Mouse (Mus musculus) olfactory bulb, adult 2 months (tissue): ENCODE data around the gene Rnase12. TPM values are rescaled to one million over a fixed set of nuclear protein-coding genes. Genes with fewer than 3 reads are reported as not detected.

ENCODE experiments used
- H3K27ac ChIP-seq: fragments of 200-500 bp; 2 replicates; pipeline ENCODE4 v1.5.1; 2012; ENCODE audit warnings: low read depth, low read length; ENCODE audit not compliant: insufficient read depth
- H3K4me1 ChIP-seq: fragments of 200-500 bp; 2 replicates; pipeline ENCODE4 v1.6.1; 2012; ENCODE audit warnings: low read length; ENCODE audit not compliant: control insufficient read depth, insufficient read depth
- H3K4me3 ChIP-seq: fragments of 200-500 bp; 2 replicates; pipeline ENCODE4 v1.5.1; 2012; ENCODE audit warnings: mild to moderate bottlenecking, low read depth, low read length, moderate library complexity; ENCODE audit not compliant: insufficient read depth
- CTCF ChIP-seq: fragments of 200-500 bp; IDR thresholded peaks from 2 replicates; pipeline ENCODE4 v1.5.1; 2012; ENCODE audit warnings: low read depth, mild to moderate bottlenecking, low read length, moderate library complexity; ENCODE audit not compliant: insufficient read depth
- POLR2A ChIP-seq: fragments of 200-500 bp; IDR thresholded peaks from 2 replicates; pipeline ENCODE4 v1.6.1; 2012; ENCODE audit warnings: mild to moderate bottlenecking, low read depth, low read length, moderate library complexity; ENCODE audit not compliant: insufficient read depth
- WGBS: fragments of 180-500 bp; shearing (Covaris S2); methylation state at CpG from one replicate; pipeline ENCODE4 v1.1.7; 2018; 5-methylcytosine and 5-hydroxymethylcytosine counted together
- polyA plus RNA-seq: library from polyadenylated mRNA; stranded (reverse); fragments of >200 nt; gene quantifications from 2 replicates; pipeline ENCODE4 v1.2.4, GENCODE M21; 2012; ENCODE audit warnings: low replicate concordance; ENCODE audit not compliant: missing spikeins, insufficient read depth, insufficient read length

Rnase12 gene
- polyA plus RNA-seq, 1 experiment: not detected

DNA sequence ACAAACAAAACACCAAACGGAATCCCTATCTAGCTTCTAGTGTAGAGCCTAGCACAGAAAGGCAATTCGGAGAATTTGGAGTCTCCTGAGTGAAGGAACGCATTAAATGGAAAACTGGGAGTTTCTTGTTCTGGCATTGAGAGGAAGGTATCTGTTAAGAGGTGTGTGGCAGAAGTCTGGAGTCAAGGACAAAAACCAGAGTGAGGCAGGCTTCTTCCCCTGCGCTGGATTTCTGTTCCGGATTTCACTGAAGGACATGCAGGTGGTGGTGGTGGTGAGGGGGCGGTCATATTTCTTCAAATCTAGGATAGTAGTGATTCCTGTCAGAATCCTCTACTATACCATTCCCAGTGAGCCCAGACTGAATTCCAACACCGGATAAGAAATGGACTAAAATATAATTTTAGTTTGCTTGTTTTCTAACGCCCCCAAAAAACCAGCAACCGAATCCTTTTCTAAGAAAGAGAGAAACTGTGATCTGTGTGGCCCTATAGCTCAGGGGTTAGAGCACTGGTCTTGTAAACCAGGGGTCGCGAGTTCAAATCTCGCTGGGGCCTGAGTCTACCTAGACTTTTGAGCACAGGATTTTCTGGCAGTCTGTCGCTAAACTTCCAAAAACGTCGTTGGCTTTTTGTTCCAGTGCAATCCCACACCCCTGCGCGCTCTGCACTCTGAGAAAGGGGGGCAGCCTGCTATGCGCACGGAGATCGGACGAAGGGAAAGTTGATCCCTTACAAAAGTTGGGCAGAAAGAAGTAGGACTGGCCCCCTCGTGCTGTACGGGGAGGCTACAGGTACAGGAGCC is 30.9 kb upstream of the Rnase12 start:
- Histone ChIP-seq H3K4me3 (peak overlapping the region; percentile 95), H3K4me1 (peaks cover 6% of the 10 kb centered on the region), H3K27ac (peak overlapping the region; percentile 51; the same call in 1 of the 2 replicates)
- no peak for TF ChIP-seq POLR2A
- TF ChIP-seq CTCF: no peak
- 2% methylated on average over 23 of the region's 23 CpGs for WGBS

DNA sequence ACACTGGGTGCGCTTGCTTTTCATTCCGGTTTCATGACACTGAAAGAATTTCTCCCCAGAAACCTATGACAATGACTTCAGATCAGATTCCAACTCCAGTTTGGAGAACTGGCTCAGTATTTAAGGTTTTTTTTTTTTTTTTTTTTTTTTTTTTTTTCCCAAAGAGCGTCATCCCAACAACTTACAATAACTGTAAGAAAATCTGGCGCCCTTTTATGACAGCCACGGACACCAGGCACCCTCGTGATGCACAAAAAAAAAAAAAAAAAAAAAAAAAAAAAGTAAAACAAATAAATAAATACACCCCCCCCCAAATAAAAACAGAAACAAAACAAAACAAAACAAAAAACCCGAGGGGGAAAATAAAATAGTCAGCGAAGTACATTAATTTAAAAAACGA is 30.3 kb upstream of the Rnase12 start:
- Histone ChIP-seq H3K4me1 (peaks cover 6% of the 10 kb centered on the region), H3K4me3 (no peak overlapping the region), H3K27ac (no peak overlapping the region)
- TF ChIP-seq POLR2A: no peak
- whole genome bisulfite sequencing: 20% methylated on average over 9 of the region's 9 CpGs

DNA sequence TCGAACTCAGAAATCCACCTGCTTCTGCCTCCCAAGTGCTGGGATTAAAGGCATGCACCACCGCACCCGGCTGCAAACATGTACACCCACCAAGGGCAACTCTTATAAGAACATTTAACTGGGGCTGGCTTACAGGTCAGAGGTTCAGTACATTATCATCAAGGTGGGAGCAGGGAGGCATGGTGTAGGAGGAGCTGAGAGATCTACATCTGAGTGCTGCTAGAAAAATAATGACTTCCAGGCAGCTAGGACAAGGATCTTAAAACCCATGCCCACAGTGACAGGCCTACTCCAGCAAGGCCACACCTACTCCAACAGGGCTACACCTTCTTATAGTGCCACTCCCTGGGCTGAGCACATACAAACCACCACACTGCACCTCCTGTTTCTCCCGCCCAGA is 28.4 kb upstream of the Rnase12 start:
- Histone ChIP-seq H3K27ac (no peak overlapping the region), H3K4me3 (no peak overlapping the region), H3K4me1 (peaks cover 2% of the 10 kb centered on the region)
- TF ChIP-seq CTCF (no peak), POLR2A (no peak)
- WGBS: 88% methylated on average over 4 of the region's 4 CpGs

DNA sequence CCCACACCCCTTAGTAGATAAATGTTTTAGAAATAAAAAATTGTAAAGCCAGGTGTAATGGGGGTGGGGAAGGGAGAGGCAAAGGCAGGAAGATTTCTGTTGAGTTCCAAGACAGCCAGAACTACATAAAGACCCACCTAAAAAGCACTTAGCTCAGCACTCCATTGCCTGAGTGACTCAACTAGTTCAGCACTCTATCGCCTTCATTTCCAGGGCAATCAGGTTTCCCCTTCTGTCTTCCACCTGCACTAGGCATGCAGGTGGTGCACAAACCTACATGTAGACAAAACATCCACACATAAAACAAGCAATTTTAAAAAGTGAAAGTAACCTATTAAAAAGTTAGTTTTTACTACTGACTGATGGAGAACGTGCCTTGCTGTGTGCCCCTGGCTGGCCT is 27.6 kb upstream of the Rnase12 start:
- WGBS: 85% methylated on average over 2 of the region's 2 CpGs
- Histone ChIP-seq H3K4me3 (no peak overlapping the region), H3K27ac (no peak overlapping the region), H3K4me1 (no peaks in the 10 kb centered on the region; the same call in 1 of the 2 replicates)
- TF ChIP-seq POLR2A: no peak
- TF ChIP-seq CTCF: no peak

DNA sequence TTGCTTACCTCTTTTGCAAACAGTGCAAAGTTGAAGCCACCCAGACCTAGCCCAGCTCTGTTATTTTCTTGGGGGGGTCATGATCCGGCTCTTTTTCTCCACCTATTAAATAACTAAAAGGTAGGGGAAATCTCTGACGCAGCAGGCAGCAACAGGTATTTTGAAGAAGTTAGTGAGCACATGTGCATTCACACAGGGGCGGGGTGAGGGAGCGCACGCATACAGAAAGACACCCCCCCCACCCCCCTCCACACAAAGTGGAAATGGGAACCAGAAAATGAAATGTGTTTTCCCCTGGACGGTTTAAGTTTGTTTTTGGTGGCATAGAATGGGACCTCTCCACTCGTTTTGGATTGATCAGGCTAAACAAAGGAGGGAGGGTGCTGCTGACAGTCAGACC is 26.3 kb upstream of the Rnase12 start:
- 25% methylated on average over 7 of the region's 7 CpGs for WGBS
- H3K27ac ChIP-seq: no peak overlapping the region
- TF ChIP-seq POLR2A: no peak
- TF ChIP-seq CTCF: no peak
- H3K4me3 ChIP-seq: no peak overlapping the region
- H3K4me1 ChIP-seq: no peaks in the 10 kb centered on the region; the same call in 1 of the 2 replicates

DNA sequence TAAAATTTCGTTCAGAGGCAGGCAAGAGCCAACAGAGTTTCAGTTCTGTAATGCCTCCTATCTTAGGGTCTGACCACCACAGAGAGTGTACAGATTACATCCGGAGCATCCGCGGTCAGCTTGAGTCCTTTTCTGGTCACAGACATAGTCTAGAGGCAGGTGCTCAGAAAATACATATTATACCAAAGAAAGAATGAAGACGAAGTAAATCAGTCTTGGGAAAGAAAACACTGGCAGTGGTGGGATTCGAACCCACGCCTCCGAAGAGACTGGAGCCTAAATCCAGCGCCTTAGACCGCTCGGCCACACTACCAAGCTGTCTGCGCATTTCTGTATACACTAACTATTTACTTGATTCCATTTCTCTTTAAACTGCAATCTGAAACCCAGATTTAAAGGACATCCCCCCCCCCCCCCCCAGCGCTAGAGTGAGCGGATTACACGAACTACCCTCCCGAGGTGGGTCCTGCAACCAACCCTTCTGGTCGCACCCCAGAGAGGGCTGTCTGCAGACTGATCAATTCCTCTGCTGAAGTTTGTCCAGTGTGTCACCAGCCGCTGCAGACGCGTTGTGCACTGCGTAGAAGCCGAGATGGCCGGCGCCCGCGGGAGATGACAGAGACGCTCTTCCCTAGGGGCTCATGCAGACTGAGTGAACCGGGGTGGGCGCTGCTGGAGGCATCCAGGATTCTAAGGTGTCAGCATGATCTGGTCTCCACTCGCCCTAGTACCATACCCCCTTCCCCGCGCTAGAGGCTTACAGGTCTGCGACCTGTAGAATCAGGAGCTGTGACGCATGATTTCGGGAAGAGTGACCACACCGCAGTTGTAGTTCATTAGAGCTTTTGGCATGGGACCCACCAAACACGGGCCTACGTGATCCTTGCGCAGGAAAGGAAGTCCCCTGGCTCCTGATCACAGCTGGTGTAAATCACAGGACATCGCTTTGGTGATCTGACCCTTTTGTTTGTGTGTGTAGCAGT is 25.4 kb upstream of the Rnase12 start:
- Histone ChIP-seq H3K4me3 (peak overlapping the region; percentile 54), H3K4me1 (no peaks in the 10 kb centered on the region; the same call in 1 of the 2 replicates), H3K27ac (no peak overlapping the region)
- 4% methylated on average over 40 of the region's 40 CpGs for WGBS
- TF ChIP-seq POLR2A (no peak), CTCF (no peak)

DNA sequence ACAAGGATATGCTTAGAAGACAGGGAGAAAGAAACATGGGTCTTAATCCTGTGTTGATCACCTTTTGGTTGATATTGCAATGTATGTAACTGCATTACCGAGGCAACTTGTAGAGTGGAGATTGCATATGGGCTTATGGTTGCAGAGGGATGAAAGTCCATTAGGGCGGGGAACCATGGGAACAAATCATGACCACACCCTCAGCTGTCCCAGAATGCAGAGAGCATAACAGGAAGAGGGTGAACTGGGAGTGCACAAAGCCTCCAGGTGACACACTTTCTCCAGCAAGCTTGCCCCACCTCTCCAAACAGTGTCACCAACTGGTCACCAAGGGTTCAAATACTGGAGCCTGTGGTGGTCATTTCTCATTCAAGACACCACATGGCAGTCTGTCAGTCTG is 23.6 kb upstream of the Rnase12 start:
- TF ChIP-seq POLR2A (no peak), CTCF (no peak)
- H3K4me3 ChIP-seq: no peak overlapping the region
- no peaks in the 10 kb centered on the region; the same call in 1 of the 2 replicates for H3K4me1 ChIP-seq
- no peak overlapping the region for H3K27ac ChIP-seq
- WGBS: 96% methylated on average over 2 of the region's 2 CpGs

DNA sequence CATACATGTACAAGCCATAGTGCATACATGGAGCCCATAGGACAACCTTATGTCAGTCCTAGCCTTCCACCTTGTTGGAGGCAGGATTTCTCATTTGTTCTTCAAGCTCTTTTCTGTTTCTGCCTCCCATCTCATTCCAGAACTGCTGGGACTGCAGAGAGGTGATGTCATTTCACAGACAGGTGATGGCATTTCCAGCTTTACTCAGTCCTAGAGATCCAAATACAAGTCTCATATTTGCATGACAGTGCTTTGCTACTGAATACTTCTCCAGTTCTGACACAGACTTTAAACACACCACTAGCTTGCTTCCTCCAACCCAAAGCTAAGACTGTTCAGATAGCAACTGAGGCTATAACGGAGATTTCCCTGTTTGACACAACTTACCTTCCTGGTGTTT is 21.7 kb upstream of the Rnase12 start:
- H3K4me1 ChIP-seq: no peaks in the 10 kb centered on the region; the same call in 1 of the 2 replicates
- no peak overlapping the region for H3K4me3 ChIP-seq
- 93% methylated on average over 1 of the region's 1 CpGs for WGBS
- TF ChIP-seq CTCF (no peak), POLR2A (no peak)
- H3K27ac ChIP-seq: no peak overlapping the region

DNA sequence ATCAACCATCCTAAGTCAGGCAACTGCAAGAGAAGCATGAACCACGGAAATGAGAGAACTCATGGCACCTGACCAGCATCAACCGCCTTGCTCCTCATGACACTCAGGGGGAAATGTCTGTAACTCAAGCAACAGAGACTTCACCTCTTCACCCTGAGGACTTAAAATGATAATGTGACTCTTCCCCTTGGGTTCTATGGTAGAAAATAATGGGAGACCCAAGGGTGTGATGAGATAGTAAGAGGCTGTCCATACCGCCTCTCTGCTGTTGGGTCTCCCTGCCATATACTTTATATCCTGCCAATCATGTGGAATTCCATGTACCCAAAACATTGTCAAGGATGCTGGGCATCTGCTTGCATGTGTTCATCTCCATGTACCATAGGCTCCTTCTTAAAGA is 16.9 kb upstream of the Rnase12 start, which contains the start of gene Olfr750:
Olfr750 (minus strand) TSS at position 101 of the 400 bp plus-strand sequence.
- H3K4me3 ChIP-seq: no peak within 1 kb of the TSS
- no peak within 1 kb of the TSS for H3K27ac ChIP-seq
- TF ChIP-seq CTCF (no peak), POLR2A (no peak)
- peaks cover 7% of the 10 kb centered on the region; the same call in 1 of the 2 replicates for H3K4me1 ChIP-seq
- WGBS: 95% methylated on average over 3 of the region's 3 CpGs
